Mouse (Mus musculus) cerebellum, adult 2 months (tissue): ENCODE results near the gene Tead3.

Source experiments
- CTCF ChIP-seq: fragments of 200-500 bp; IDR thresholded peaks from 2 replicates; pipeline ENCODE4 v1.5.1; 2011; ENCODE audit warnings: low read depth, mild to moderate bottlenecking, control low read depth, low read length, moderate library complexity, borderline replicate concordance; ENCODE audit not compliant: insufficient read depth
- POLR2A ChIP-seq: fragments of 200-500 bp; IDR thresholded peaks from 2 replicates; pipeline ENCODE4 v1.6.1; 2011; ENCODE audit warnings: low read length, control low read depth, borderline replicate concordance; ENCODE audit not compliant: insufficient read depth

DNA sequence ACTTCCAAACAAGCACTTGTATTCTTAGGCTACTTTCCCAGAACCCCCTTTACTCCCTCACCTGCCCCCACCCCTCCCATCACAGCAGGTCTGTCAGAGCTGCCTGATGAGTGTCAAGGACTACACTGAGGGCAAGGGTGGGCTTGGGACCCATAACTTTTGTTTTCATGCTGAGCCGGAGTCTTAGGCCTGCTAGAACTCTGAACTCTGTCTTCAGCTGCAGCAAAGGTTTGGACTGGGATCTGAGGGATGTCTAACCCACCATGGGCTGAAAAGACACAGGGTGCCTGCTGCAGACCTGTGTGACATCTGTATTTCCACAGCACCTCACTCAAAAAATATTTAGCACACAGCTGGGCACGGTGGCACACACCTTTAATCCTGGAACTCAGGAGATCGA is 23.7 kb downstream of the Tead3 start:
- TF ChIP-seq CTCF (no peak), POLR2A (no peak)
